Mouse (Mus musculus): Measurements from ENCODE around the gene Arhgap45.

Gene Arhgap45

GRCm38 (mm10) chr10:80017361-80017760, 908 bp downstream of the Arhgap45 start:
- no peak for DNase-seq

GRCm38 (mm10) chr10:80017771-80018170, 1.3 kb downstream of the Arhgap45 start:
- no peak for DNase-seq

DNA sequence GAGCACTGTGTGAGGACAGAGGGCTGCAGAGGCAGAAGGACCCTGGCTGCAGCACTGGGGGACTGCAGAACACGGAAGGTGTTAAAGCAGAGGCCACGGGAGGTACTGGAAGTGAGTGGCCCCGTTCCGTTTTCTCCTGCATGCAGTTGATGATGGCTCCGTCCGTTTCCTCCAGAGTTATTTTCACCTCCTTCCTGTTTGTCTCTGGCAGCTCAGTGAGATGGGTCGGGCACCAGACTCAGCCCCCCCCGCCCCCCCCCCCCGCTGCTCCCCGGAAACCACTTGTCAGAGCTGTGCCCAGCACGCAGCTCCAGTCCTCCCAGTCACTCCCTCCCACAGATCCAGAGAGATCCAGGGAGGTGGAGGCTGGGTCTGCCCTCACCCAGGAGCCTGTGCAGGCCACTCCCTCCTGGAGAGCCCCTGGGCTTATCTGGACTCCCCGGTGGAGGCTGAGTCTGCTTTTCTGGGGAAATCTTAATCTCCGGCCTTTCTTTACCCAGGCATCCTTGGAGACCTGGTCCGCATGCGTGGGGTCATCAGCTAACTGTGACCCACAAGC, 2.4 kb downstream of the Arhgap45 start:
- DNase-seq: no peak

- no peak for DNase-seq
Observed at GRCm38 (mm10) chr10:80019471-80020131, 3.1 kb downstream of the Arhgap45 start.

DNA sequence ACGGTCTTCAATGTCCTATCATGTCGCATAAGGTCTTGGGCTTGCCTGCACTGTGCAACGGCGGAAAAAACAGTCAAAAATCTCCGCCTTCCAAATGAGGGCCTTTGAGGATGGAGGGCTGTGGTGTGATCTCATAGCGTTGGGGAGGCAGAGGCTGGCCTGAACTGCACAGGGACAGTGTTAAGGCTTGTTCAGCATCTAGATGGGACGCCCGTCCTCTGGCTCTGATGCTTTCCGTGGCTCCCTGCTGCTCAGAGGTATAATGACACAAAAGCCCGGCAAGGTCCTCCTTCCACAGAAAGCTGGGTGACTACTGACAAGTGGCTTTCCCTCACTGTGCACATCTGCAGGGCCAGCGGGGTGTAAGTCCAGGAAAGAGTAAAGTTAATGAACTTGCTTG, 3.7 kb downstream of the Arhgap45 start:
- no peak for DNase-seq

GRCm38 (mm10) chr10:80020603-80021319, 4.3 kb downstream of the Arhgap45 start:
- DNase-seq: no peak

DNA sequence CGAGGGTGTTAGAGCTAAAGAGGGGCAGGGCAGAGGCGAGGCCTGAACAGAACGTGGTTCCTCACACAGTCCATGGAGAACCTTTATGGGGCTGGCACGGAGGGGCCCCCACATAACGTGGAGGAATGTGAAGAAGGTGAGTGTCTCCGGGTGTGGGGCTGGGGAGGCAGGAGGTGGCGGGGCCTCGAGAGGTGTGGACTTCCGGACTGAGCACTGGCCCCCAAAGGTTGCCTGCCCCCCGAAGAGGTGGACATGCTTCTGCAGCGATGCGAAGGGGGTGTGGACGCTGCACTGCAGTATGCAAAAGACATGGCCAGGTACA, 4.8 kb downstream of the Arhgap45 start:
- DNase-seq: no peak

DNA sequence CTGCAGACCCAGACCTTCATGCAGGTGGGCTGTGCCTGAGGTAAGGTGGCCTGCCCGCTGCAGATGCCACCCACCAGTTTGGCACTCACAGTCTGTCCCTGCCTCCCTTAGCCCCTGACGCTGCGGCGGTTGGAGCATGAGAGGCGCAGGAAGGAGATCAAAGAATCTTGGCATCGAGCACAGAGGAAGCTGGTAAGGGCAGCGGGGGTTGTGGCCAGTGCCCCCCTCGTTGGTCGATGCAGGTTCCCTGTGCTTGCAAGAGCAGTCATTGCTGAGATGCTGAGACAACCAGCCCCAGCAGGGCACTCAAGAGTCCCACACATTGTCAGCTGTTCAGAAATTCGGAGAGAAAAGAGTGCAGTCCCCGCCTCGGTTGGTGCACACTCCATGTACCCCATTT, 5.7 kb downstream of the Arhgap45 start:
- no peak for DNase-seq

DNA sequence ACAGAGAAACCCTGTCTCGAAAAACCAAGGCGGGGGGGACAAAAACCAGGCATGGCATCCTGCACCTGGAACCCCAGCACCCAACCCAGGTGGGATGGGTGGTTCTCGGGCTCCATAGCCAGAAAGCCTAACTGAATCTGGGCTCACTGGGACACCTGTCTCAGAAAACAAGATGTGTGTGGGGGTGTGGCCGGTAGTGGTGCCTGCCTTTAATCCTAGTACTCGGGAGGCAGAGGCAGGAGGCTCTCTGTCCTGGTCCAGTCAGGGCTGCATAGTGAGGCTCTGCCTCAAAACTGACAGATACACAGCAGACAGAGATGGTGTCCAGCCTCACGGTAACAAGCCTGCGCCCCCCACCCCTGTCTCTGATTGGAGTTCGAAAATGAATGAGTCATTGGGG, 6.4 kb downstream of the Arhgap45 start:
- DNase-seq: no peak

GRCm38 (mm10) chr10:80023758-80024157, 7.3 kb downstream of the Arhgap45 start:
- DNase-seq: no peak

DNA sequence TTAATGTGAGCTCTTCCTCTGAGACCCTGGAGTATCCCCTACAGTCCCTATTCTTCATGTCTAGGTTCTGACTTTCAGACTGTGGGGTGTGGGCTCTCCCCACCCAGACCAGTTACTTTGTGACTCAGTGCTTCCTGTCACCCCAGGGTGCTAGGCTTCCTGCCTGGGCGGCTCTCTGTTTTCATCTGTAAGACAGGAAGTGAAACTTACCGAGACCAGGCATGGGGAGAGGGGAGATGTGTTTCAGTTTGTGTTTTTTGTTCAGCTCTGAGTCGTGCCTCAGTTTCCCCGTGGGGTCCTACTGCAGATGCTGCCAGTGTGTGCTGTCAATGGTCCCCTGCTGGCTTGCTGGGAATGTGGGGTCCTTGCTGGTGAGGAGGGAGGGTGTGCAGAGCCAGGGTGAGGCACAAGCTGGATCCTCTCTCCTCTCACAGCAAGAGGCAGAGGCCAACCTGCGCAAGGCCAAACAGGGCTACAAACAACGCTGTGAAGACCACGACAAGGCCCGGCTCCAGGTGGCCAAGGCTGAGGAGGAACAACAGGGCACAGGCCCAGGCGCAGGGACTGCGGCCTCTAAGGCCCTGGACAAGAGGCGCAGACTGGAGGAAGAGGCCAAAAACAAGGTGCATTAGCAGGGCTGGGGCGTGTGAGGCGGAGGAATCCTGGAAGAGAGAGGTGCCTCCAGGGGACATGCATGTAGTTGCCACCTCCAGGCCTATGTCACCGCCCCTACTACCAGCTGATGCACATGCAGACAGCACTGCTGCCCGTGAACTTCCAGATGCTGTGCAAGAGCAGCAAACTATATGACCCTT, 8.0 kb downstream of the Arhgap45 start:
- DNase-seq: no peak

GRCm38 (mm10) chr10:80025044-80025347, 8.5 kb downstream of the Arhgap45 start:
- no peak for DNase-seq

- DNase-seq: no peak
Observed at GRCm38 (mm10) chr10:80025463-80025862, 9.0 kb downstream of the Arhgap45 start.

DNA sequence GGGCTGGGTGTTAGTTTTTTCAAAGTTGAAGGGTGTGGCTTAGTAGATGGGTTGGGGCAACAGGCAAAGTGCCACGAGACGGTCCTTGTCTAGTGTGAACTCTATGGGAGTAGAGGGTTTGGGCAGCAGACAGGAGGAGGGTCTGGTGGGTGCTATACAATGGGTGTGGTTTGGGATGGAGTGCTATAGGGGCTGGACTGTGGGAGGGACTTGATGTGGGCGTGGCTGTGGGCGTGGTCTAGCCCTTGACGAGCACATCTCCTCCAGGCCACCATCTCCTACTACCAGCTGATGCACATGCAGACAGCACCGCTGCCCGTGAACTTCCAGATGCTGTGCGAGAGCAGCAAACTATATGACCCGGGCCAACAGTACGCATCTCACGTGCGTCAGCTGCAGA, 9.4 kb downstream of the Arhgap45 start:
- DNase-seq: no peak

- DNase-seq: no peak
Observed at GRCm38 (mm10) chr10:80027681-80028520, 11.4 kb downstream of the Arhgap45 start.

GRCm38 (mm10) chr10:80028521-80028846, 12.0 kb downstream of the Arhgap45 start:
- no peak for DNase-seq

DNA sequence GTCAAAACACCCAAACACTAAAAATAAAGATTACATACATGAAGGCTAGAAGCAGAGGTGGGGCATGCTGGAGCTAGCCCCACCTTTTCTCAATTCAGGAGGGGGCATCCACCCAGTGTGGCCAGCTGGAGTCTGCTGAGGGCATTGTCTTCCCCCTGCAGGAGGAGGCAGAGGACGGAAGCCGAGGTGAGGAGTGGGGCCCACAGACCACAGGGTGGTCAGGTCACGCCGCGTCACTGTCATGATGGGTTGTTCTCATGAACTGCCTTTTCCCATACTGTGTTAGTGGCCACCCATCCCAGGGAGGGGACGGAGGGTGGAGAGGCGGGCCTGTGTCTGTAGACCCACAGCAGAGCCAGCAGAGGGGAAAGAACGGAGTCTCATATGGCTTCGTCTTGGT, 13.7 kb downstream of the Arhgap45 start:
- DNase-seq: no peak

- DNase-seq: no peak
Observed at GRCm38 (mm10) chr10:80030736-80031135, 14.3 kb downstream of the Arhgap45 start.

GRCm38 (mm10) chr10:80032799-80033480, 16.5 kb downstream of the Arhgap45 start:
- no peak for DNase-seq

GRCm38 (mm10) chr10:80033511-80034391, 17.3 kb downstream of the Arhgap45 start:
- no peak for DNase-seq

- DNase-seq: no peak
Observed at GRCm38 (mm10) chr10:80035148-80035547, 18.7 kb downstream of the Arhgap45 start.
